Mouse (Mus musculus): Measurements from ENCODE around the gene Eif5a. TPM values are rescaled to one million over a fixed set of nuclear protein-coding genes. Genes with fewer than 3 reads are reported as not detected.
"Not testable (repeated sequence)": the region's sequence is repeated elsewhere in the genome, so short reads cannot be mapped to it uniquely, and the experiment has no call there.

Eif5a gene
- 1,000 to 10,000 TPM; 1,103 to 1,192 (median 1,160) TPM for polyA plus RNA-seq (2017; shearing (Covaris generic))

DNA sequence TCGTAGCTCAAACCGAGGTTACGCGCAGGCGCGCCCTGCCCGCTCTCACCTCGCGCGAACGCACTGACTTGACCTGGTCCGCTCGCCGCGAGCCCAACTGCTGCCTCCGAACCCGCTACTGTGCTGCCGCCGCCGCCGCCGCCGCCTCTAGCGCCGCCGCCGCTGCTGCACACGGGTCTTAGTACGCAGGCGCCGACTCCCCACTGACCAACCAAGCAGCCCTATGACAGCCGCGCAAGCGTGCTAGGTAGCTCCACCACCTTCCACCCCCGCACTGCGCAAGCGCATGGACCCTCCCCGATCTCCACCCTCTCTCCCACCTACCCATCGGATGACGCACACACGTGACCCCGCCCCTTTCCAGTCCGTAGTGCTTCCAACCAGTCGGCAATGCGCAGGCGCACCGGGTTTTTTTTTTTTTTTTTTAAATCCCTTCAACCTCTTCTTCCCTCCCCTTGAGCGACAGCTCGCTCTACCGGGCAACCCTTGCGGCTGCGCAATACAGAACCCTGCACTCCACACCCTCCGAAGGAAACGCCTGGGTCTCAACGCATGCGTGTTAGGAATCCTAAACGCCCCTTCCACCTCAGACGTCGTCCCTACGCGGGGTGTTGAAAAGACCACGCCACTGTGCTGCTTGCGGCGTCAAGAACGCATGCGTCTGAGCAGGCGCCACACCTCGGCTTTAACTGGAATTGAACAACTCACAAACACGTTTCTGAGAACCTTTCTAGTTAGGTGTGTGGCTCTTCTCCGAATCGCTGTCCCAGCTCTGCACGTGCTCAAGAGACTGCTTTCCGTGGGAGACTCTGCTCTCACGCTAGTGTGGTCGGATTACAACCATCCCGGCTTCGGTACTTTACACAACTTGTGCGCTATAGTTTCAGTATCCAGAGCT, at the start of gene Eif5a:
Gene Eif5a (minus strand): TSS at position 845 of the 898 bp plus-strand sequence.
- peak; percentile 76 for ATAC-seq

DNA sequence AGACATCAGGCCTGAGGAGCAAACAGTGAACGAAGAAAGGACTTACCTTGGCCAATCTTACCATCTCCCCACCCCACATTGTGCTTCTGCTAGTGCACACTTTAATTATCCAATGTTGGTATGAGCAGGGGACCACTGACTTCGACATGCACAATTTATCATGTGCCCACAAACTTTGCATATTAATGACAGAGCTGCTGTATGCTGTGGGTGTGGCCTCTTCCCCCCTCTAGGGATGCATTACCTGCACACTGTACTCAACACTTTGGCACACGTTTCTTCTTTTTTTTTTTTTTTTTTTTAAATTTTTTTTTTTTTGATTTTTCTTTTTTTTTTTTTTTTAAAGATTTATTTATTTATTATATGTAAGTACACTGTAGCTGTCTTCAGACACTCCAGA, 49.0 kb upstream of the Eif5a start:
- no peak for ATAC-seq

DNA sequence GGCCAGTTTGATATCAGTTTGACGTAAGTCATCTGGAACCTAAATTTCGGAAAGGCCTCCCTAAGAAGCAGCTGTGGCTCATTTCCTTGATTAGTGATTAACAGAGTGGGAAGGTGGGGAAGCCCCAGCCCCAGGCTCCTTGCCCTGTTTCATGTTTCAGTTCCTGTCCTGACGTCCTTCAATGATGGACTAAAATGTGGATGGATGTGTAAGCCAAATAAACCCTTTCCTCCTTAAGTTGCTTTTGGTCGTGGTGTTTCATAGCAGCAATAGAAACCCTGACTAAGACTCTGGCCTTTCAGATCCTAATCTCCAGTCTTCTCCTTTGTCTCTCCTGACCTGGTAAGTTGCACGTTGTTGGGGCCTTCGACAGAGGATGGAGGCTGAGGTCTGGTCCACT, 48.5 kb upstream of the Eif5a start:
- no peak for ATAC-seq

DNA sequence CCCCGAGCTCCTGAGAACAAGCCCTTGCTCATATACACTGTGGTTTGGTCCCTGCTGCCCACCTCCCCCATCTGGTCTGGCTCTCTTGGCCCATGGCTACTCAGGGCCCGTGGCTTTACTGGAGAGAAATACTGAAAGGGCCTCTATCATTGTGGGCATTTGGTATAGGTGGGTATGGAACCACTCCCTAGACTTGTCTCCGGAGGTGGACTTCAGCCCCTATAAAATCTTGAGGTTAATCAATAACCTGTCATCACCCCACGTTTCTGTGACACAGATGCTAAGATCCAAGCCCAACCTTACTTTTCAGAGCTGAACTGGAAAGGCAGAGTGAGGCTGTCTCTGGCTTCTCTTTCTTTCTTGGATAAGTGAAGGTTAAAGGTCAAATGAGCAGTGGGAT, 47.0 kb upstream of the Eif5a start:
- ATAC-seq: no peak

DNA sequence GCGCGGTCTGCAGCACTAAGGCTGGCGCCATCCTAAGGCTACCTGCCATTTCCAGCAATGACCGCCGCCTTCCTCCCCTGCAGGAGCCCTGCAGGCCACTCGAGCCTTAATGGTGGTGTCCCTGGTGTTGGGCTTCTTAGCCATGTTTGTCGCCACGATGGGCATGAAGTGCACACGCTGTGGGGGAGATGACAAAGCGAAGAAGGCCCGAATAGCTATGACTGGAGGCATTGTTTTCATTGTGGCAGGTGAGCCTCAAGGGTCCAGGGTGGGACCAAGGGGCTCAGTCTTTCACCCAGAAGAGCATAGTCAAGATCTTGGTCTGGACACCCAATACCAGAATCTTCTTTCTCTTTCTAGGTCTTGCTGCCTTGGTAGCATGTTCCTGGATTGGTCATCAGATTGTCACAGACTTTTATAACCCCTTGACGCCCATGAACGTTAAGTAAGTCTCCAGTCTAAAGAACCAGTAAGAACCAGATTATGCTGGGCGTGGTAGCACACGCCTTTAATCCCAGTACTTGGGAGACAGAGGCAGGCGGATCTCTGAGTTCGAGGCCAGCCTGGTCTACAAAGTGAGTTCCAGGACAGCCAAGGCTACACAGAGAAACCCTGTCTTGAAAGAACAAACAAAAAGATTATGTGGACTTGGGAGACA, 45.2 kb upstream of the Eif5a start:
- ATAC-seq: no peak

DNA sequence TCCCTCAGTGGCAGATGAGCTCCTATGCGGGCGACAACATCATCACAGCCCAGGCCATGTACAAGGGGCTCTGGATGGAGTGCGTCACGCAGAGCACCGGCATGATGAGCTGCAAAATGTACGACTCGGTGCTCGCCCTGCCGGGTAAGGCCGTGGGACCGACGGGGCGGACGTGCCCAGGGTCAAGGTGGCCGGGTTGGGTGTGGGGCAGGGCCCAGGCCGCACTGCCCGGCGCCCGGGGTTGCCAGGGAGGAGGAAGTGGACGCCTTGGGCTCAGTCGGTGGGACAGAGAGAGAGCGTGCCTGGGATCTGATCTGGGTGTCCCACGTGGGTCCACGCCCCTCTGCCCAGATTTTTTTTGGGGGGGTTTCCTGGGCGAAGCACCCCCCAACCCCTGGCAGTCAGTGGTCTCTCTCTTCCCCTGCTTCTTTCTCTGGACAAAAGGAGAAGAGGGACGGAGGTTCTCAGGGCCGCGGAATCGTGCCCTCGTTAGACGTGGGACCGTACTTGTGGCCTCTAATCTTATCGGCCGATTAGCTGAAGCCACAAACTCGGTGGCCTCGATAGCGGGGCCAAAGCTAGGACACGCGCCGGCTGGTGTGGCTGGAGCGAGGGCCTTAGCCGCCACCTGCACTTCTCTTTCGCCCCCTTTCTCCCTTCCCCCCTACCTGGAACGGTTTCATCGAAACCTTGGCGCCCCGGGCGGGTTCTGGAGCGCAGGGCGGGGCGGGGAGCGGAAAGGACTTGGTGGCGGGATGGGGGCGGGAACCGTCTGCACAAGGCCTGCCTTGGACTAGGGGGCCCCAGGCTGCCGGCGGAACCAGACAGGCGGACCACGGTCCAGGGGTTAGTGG, 44.5 kb upstream of the Eif5a start:
- no peak for ATAC-seq

DNA sequence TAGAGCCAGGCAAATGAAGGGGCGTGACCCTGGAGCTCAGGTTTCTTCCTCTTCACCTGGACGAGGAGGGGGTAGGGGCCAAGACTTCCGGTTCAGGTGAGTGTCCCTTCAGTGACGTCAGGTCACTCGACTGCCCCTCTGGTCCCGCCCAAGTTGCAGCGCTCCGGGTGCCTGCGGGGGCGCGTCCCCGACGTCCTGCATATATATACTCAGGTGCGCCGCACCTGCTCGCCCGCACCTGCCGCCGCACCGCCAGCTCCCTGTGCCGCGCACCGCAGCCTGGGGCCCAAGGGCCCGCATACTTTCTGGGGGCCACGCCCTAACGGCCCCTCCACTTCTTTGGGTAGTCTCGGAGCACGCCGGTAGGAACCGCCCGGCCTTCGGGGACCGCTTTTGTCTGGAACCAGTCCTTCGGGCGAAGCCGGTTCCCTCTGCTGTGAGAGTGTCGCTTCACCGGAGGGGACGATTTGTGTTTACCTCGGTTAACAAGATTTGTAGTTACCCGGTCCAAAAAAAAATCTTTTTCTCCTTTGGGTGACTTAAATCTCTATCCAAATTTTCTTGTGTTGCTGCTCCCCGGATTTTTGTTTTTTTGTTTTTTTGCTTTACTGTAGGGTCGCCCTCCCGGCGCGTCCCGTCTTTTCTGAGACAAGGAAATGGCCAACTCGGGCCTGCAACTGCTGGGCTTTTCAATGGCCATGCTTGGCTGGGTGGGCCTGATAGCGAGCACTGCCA, 43.7 kb upstream of the Eif5a start:
- ATAC-seq: no peak

DNA sequence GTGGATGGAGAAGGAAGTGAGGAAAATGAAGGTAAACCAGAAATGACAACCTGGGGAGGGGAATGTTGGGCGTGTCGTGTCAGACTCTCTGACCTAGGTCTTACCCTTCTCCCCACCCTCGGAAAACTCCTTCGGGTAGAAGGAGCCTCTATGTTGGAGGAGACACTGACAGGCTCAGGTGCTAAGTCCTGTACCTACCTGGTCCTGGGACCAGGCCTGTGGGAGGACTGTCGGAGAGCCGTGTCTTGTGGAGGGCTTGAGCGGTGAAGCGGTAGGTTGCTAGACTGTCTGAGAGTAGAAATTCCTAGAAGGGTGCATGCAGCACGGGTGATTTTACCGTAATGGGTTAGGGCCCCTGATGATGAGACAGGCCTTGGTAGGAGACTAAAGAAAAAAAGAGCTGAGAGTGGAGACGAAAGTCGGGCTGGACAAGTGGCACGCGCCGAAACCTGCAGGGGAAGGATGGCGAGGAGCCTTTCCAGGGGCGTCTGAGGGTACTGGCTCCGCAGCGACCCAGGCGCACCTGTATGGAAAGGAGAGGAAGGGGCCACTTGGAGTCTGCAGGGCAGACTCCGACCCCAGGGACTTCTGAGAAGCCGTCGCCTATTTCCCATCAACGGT, 43.0 kb upstream of the Eif5a start, which contains the start of gene Cldn7:
Gene Cldn7 (plus strand): TSS at position 130 of the 621 bp plus-strand sequence.
- ATAC-seq: no peak

DNA sequence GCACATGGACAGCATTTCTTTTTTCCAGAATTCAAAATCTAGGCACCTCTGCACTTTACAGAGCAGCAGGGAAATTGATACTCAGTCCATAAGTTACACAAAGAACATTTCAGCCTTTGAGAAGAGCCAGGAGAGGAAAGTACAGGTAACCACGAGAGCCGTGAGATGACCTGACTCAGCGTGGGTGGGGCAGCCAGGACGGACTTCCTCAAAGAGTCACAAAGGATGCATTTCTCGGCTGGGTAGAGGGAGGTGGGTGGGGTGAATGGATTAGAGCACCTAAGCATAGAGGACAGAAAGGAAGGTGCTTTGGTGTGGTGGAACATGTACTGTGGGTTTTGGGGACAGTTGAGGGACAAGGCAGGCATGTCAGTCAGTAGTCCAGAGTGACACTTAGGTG, 40.1 kb upstream of the Eif5a start:
- no peak for ATAC-seq

DNA sequence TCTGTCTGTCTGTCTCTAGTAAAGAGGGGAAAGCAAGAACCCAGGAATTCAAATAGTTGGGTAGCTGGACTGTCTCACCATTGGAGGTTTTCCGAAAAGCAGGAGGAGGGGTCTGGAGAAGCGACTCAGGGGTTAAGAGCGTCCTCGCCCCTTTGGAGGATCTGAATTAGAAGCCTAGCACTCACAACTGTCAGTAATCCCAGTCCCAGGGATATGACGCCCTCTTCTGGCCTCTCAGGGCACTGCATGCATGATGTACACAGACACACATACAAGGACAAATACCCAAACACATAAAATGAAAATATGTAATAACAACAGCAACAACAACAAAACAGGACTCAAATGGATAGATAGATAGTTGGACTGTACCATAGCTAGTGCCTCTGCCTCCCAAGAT, 38.9 kb upstream of the Eif5a start:
- ATAC-seq: no peak

DNA sequence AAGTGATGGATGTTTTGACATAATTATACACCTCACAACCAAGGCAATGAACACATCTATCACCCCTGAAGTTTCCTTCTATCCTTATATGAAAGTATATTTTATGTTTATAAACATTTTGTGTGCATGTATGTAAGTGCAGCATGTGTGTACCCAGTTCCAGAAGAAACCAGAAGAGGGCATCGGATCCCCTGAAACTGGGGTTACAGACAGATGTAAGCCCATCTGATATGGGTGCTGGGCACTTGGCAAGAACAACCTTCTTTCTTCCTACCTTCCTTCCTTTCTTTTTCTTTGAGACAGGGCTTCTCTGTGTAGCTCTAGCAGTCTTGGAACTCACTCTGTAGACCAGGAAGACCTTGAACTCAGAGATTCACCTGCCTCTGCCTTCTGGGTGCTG, 34.5 kb upstream of the Eif5a start:
- ATAC-seq: no peak

DNA sequence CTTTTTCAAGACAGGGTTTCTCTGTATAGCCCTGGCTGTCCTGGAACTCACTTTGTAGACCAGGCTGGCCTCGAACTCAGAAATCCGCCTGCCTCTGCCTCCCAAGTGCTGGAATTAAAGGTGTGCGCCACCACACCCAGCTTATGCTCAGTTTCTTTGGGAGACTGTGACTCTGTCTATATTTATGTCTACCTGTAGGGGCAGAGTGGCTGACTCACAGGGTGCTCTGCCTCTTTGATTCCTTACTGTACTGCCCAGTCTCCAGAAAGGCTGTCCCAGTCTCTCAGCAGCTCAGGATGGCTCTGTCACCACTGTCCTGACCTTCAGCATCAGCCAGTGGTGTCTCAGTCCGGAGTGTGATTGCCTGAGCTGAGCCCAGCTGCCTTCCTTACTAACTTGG, 33.9 kb upstream of the Eif5a start:
- ATAC-seq: not testable (repeated sequence)

DNA sequence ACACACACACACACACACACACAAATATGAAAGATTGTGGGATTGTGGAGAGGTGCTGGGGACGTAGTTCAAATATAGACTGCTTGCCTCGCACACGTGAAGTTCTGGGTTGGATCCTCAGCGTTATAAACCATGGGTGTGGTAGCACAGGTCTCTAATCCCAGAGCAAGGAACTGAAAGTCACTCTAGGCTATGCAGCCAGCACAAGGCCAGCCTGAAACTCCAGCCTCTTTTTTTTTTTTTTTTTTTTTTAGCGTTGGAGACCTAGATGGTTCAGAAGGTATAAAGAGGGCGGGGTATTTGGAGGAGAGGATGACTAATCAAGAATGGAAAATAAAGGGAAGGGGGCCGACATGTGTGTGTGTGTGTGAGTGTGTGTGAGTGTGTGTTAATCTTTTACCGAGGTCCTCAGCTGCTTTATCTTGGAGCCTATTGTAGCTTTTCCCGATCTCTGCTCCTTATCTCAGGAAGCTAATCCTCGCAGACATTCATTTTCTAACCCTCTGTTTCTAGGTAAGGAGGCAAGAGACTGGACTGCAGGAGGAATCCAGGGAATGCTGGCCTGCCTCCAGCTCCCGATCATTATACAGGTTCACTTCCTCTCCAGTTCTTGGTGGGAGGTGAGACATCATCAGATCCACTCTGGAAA, 31.6 kb upstream of the Eif5a start:
- ATAC-seq: no peak

DNA sequence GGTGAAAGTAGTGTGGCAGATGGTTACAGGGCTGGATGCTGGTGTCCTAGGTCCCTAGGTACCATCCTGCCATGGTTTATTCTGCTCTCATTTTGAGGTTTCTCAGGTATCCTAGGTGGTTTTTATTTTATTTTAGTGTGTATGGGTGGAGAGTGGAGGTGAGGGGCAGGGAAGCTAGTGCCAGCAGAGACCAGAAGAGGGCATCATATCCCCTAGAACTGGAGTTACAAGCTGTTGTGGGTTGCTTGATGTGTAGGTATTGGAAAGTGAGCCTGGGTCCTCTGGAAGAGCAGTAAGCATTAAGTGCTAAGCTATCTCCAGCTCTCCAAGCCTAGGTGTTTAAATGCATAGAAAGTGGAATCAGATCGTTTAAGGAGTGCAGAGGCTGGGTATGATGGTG, 30.5 kb upstream of the Eif5a start:
- no peak for ATAC-seq

DNA sequence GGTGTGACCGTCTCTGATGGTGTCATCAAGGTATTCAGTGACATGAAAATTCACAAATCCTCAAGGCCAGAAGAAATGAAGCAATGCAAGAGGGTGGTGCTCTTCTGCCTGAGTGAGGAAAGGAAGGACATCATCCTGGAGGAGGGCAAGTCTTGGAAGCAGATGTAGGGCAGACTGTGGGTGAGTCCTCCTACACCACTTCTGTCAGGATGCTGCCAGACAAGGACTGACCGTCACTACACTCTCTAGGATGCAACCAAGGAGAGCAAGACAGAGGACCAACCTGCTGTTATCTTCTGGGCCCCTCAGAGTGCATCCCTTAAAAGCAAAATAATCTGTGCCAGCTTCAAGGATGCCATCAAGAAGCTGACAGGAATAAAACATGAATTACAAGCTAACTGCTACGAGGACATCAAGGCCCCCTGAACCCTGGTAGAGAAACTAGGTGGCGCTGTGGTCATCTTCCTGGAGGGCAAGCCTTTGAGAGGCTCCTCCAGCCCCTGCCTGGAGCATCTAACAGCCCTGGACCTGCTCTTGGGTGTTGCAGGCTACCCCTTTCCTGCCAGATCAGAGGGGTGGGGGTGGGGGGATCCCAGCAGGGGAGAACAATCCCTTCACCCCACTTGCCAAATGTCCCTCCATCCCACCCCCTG, 29.2 kb upstream of the Eif5a start:
- ATAC-seq: no peak

DNA sequence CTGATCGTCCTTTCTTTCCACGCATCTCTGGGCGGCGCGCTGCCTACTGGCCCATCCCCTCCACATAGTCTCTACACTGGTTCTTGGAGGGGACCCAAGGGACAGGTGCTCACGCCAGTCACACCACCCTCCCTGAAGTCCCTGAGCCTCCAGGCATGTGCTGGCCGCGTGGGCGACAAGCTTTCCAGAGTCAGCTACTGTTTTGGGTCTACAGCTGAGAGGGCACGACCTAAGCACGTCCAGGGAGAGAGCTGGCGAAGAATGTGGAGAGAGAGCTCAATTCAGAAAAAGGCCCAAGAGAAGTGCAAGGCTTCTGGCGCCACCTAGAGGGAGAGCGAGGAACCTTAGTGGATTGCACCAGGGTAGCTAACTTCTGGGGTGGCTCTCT, 27.0 kb upstream of the Eif5a start:
- peak; percentile 73 for ATAC-seq

DNA sequence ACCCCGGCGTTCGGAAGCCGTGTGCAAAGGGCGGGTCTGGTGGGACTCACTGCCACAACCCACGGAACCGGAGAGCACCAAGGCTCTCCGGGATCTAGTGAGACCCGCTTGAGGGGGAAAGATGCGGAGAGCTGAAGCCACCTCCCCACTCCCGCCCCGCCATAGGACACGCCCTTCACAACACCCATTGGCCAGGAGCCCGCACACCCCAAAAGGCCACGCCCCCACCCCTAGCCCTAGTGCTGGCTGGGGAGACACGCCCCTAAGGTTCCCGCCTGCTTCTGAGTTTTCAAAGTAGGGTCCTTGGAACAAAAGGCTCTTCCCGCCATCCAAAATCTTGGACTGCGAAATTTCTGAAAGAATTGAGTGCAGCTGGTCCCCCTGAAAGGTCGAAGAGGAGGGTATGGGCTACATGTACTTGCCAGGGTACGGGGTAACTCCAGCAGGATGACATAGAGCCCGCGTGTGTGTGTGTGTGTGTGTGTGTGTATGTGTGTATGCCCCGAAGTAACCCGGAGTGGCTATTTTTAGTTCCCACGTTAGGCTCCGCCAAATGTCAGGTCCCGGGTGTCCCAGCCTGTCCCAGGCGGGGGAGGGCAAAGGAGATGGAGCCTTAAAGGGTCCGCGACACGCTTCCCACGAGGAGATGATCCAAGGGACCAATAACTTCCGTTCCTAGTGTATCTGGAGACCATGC, 26.5 kb upstream of the Eif5a start, which contains the start of gene Slc2a4:
Gene Slc2a4 (minus strand): TSS at position 123 of the 697 bp plus-strand sequence.
- peak; percentile 87 for ATAC-seq

DNA sequence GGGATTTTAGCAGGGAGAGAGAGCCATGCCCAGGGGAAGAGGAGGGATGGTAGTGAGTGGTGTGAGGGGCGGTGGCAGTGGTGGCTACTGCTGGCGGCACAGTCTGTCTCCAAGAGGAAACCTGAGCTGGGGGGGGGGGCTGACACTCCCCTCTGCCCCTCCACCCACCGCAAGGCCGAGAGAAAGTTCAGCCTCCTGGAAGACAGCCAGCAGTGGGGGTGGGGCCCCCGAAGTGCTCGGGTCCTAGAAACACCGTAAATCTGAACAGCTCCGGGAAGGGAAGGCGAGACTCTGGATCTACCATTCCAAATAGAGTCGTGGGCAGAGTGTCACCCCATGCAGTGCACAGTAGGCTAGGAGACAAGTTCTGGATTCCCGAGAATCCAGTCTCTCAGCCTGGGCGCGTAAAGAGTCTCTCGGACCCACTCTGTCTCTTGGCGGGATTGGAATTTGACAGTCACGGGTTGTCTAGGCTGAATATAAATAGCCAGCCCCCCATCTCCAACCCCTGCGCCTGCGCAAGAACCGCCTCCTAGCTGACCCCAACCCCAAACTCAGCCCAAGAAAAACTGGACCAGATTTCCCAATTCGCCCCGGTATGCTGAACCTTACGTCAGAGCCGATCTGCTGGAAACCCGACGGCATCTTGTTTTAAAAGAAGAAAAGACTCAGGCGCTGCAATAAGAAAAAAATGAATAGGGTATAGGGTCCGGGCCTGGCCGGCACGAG, 25.7 kb upstream of the Eif5a start:
- no peak for ATAC-seq
